Mouse (Mus musculus): ENCODE data around the gene Gm11213. TPM values are rescaled to one million over a fixed set of nuclear protein-coding genes. Genes with fewer than 3 reads are reported as not detected.

Gm11213 gene
- total RNA-seq (2015; ENCODE audit: low replicate concordance) (not detected in 2 replicates), total RNA-seq (2017; ENCODE audit: low replicate concordance) (not detected in 2 replicates)

GRCm38 (mm10) chr4:63604945-63605344, at the start of gene Gm11213:
Gene Gm11213 (minus strand): TSS chr4:63605261.
- no peak for ATAC-seq (replicated peaks; ENCODE audit: low FRiP score, poor library complexity, severe bottlenecking)

- no peak for ATAC-seq (replicated peaks; ENCODE audit: low FRiP score, poor library complexity, severe bottlenecking)
Observed at GRCm38 (mm10) chr4:63654381-63654780, 49.3 kb upstream of the Gm11213 start.

DNA sequence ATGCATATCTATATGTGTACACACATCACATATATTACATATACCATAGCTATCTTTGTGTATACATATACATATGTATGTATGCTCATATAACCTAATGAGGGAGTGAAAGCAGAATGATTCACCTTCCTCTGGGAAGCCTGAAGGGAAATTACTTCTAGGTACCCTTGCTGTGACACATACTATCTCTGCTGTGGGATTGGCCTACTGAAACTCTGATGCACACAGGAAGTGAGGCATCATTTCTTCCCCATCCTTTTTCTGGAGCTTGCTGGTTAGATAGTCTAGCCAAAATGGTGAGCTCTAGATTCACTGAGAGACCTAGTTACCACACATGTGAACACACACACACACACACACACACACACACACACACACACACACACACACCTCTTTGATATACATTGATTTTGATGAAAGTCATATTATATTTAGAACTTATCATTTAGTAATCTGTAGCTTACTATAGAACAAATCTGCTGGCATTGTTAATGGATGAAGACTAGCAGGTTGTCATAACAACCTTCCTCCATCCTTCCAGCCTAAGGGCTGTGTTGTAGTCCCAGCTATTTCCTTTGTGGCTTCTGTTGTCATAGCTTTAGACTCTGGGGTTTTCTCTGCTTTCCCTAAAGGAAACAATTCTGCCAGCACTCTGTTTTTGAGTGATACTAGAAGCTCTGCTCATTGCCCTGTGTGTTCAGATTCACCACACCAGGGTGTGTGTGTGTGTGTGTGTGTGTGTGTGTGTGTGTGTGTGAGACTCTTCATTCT, 39.1 kb upstream of the Gm11213 start:
- ATAC-seq (replicated peaks; ENCODE audit: low FRiP score, poor library complexity, severe bottlenecking) = no peak

DNA sequence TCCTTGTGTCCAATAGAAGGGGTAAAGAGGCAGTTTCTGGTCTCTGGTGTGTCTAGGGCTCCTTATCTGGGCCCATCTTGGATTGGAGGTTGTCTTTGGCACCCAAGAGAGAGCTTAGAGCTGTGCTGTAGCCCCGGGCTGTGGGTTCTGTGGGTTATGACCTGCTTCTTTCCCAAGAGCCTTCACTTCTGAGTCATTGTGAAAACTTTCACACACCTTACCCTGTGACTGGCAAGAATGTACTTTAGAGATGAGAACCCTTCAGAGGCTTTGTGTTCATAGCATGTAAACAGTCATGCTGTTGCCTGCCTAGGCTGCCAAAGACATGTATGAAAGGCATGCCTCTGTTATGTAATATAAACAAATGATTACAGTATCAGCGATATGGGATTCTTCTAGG, 34.8 kb upstream of the Gm11213 start:
- no peak for ATAC-seq (replicated peaks; ENCODE audit: low FRiP score, poor library complexity, severe bottlenecking)

- ATAC-seq (replicated peaks; ENCODE audit: low FRiP score, poor library complexity, severe bottlenecking) = no peak
Observed at GRCm38 (mm10) chr4:63638603-63639002, 33.5 kb upstream of the Gm11213 start.

GRCm38 (mm10) chr4:63633181-63633580, 28.1 kb upstream of the Gm11213 start:
- no peak for ATAC-seq (replicated peaks; ENCODE audit: low FRiP score, poor library complexity, severe bottlenecking)

DNA sequence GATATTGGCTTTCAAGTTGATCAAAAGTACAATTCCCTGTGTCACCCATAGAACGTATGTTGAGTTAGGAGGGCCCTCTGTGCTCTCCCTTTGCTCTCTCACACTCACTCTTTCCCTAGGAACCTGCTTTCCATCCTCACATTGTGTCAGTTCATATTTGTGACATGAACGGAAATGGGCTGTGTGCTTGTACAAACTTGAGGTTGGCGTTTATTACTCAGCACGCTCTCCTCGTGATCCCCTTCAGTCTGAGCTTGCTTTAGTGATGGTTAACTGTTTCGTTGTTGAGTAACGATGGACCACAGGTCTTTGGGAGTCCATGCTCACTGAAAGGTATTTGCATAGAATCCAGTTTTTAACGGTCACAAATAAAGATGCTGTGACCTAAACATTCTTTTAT, 22.1 kb upstream of the Gm11213 start:
- ATAC-seq (replicated peaks; ENCODE audit: low FRiP score, poor library complexity, severe bottlenecking) = no peak

GRCm38 (mm10) chr4:63625563-63626080, 20.6 kb upstream of the Gm11213 start:
- ATAC-seq (replicated peaks; ENCODE audit: low FRiP score, poor library complexity, severe bottlenecking) = no peak

DNA sequence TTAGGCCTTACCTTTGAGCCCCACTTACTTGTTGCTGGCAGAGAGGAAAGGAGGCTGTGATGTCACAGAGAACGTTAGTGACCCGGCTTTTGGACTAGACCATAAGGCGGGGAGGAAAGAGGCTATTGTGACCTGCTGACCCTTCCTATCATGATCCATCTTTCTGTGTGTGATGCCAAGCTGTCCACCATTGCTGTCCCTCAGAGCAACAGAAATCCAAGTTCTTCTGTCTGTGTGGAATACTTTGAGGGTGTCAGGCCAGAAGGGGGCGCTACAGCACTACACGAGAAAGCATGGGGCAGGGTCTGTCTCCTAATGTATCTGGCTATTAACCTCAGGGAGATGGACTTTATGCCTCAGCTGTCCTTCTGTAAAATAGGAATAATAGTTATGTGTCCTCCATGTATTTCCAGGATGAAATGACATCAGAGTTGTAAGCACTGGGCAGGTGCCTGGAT, 17.3 kb upstream of the Gm11213 start, which contains the start of gene Tex48:
Tex48 (minus strand) TSS at position 51 of the 458 bp plus-strand sequence.
- ATAC-seq (replicated peaks; ENCODE audit: low FRiP score, poor library complexity, severe bottlenecking) = no peak

DNA sequence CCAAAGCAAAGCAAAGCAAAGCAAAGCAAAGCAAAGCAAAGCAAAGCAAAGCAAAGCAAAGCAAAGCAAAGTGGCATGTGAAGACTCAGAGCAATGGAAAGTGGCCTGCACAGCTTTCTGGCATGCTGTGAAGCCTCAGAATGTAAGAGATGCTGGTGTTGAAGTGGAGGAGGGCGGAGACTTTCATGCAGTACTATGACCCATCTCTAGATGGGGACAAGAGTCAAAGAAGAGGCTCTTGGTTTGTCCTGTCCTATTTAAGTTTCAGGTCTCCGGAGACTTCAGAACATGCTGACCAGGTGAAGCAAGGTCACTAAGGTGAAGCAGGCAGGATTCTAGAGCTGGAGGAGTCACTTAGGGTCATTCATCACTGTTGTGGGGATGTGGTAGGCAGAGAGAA, 16.8 kb upstream of the Gm11213 start:
- no peak for ATAC-seq (replicated peaks; ENCODE audit: low FRiP score, poor library complexity, severe bottlenecking)

DNA sequence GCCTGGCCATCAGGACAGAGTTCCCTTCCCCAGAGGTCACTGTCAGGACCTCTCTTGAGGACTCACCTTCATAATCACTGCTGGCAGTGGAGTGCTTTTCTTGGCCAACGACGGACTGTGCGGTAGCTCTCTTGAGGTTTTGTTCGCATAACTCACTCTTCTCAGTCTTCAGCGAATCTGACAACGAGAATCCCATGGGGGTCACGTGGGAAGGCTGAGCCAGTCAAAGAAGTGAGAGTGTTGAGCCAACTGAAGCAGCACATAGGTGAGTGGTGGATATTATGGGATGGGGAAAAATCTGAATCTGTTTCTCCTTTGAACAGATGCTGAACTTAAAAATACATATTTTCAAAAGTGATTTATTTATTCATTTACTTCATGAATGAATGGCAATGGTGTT, 3.3 kb upstream of the Gm11213 start:
- ATAC-seq (replicated peaks; ENCODE audit: low FRiP score, poor library complexity, severe bottlenecking) = no peak

DNA sequence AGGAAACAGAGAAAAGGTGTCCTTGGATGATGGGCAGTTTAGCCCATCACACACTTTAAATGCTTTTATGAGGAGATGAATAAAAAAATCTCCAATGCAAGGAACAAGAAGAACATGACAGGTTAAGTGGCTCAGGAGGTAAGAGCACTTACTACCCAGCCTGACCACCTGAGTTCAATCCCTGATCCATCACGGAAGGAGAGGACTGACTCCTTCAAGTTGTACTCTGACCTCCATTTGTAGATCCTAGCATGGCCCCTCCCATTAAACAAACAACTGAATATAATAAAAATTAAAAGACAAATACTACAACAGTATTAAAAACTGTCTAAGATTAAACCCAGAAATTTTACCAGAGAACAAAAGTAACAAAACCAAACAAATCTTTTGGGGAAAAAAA, 907 bp upstream of the Gm11213 start:
- no peak for ATAC-seq (replicated peaks; ENCODE audit: low FRiP score, poor library complexity, severe bottlenecking)

GRCm38 (mm10) chr4:63605545-63605944, 484 bp upstream of the Gm11213 start:
- ATAC-seq (replicated peaks; ENCODE audit: low FRiP score, poor library complexity, severe bottlenecking) = no peak

GRCm38 (mm10) chr4:63601263-63601662, 3.8 kb downstream of the Gm11213 start:
- no peak for ATAC-seq (replicated peaks; ENCODE audit: low FRiP score, poor library complexity, severe bottlenecking)

- no peak for ATAC-seq (replicated peaks; ENCODE audit: low FRiP score, poor library complexity, severe bottlenecking)
Observed at GRCm38 (mm10) chr4:63600786-63601185, 4.3 kb downstream of the Gm11213 start.

- ATAC-seq (replicated peaks; ENCODE audit: low FRiP score, poor library complexity, severe bottlenecking) = no peak
Observed at GRCm38 (mm10) chr4:63596010-63596409, 9.1 kb downstream of the Gm11213 start.

- ATAC-seq (replicated peaks; ENCODE audit: low FRiP score, poor library complexity, severe bottlenecking) = no peak
Observed at GRCm38 (mm10) chr4:63595259-63595658, 9.8 kb downstream of the Gm11213 start.

GRCm38 (mm10) chr4:63594459-63595110, 10.5 kb downstream of the Gm11213 start:
- ATAC-seq (replicated peaks; ENCODE audit: low FRiP score, poor library complexity, severe bottlenecking) = no peak

DNA sequence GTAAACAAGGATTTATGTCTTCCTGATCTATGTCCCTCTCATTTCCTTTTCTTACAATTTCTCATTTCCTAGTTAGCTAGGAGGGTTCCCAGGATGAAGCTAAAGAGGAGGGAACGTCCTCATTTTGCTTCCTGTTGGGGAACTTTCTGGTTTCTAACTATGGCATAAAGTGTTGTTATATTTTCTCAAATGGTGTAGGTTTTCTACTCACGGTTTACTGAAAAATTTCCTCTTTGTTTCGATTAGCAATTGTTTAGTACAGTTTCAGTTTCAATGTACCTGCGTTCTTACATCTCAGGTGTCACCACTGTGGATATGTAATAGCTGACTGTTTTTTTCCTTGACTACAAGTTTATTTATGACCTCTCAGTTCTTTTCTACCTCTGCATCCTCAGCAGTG, 14.5 kb downstream of the Gm11213 start:
- ATAC-seq (replicated peaks; ENCODE audit: low FRiP score, poor library complexity, severe bottlenecking) = no peak

DNA sequence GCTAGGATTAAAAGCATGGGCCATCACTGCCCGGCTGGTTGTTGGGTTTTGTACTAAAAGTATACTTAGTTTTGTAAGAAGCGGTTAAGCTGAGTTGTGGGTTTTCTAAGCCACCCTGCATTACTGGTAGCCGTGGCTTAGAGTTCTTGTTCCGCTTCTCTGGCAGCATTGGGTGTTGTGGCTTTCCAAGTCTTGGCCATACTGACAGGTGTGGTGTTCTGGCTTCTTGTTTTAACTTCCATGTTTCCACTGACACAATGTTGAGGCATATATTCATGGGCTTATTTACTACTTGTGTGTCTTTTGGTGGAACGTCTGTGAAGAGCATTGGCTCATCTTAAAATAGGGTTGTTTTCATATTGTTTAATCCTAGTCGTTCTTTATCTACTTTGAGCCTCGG, 15.1 kb downstream of the Gm11213 start:
- no peak for ATAC-seq (replicated peaks; ENCODE audit: low FRiP score, poor library complexity, severe bottlenecking)

DNA sequence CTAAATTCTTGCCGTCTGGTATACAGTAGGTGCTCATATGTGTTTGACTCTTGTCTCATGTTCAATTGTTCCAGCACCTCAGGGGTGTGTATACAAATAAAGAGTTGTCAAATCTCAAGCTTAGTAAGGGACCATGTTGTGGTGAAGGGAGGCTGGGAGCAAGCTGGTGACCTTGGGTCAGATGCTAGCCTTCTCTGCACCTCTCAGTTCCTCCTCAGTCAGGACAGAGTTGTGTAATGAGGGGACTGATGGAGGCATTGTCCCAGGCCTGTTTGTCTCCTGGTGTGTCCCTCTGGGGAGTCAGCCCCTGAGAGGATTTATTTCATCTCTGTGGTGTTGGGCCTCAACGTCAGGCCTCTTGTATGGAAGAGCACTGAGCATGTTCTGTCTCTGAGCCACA, 18.8 kb downstream of the Gm11213 start:
- no peak for ATAC-seq (replicated peaks; ENCODE audit: low FRiP score, poor library complexity, severe bottlenecking)

All from erythroid progenitor cell, adult 5-6 weeks (primary cell).